Mouse (Mus musculus) stomach, postnatal 0 days (tissue): ENCODE results near the gene Copa. TPM values are rescaled to one million over a fixed set of nuclear protein-coding genes. Genes with fewer than 3 reads are reported as not detected.

Experiments used
- ATAC-seq: fragments of 200-750 bp; cut with Nextera tagmentation; 2 replicates; pipeline ENCODE4 v1.8.0; 2017; ENCODE audit not compliant: low FRiP score, low TSS enrichment
- DNase-seq: peaks from one replicate; pipeline ENCODE4 v3.0.0-alpha.2; 2016; ENCODE audit warnings: low spot score
- H3K27ac ChIP-seq: fragments of 300-500 bp; sonication (generic); replicated peaks from 2 replicates; pipeline ENCODE4 v1.5.1; 2014; ENCODE audit warnings: mild to moderate bottlenecking, control low read depth
- H3K27me3 ChIP-seq: fragments of 300-500 bp; sonication (generic); 2 replicates; pipeline ENCODE4 v1.6.1; 2014; ENCODE audit warnings: low read length; ENCODE audit not compliant: control insufficient read depth, insufficient read depth
- H3K36me3 ChIP-seq: fragments of 300-500 bp; sonication (generic); 2 replicates; pipeline ENCODE4 v1.6.1; 2014; ENCODE audit warnings: low read length, mixed read lengths; ENCODE audit not compliant: control insufficient read depth, insufficient read depth
- H3K4me1 ChIP-seq: fragments of 300-500 bp; sonication (generic); replicated peaks from 2 replicates; pipeline ENCODE4 v1.6.1; 2014; ENCODE audit warnings: antibody characterized with exemption; ENCODE audit not compliant: control insufficient read depth, insufficient read depth
- H3K4me2 ChIP-seq: fragments of 300-500 bp; sonication (generic); replicated peaks from 2 replicates; pipeline ENCODE4 v1.6.1; 2014; ENCODE audit warnings: low read depth, mild to moderate bottlenecking, control low read depth, moderate library complexity
- H3K4me3 ChIP-seq: fragments of 300-500 bp; sonication (generic); 2 replicates; pipeline ENCODE4 v1.5.1; 2014; ENCODE audit warnings: low read depth, low read length, control low read depth
- H3K9ac ChIP-seq: fragments of 300-500 bp; sonication (generic); 2 replicates; pipeline ENCODE4 v1.6.1; 2014; ENCODE audit warnings: mild to moderate bottlenecking, low read length, control low read depth, mixed read lengths
- H3K9me3 ChIP-seq: fragments of 300-500 bp; sonication (generic); 2 replicates; pipeline ENCODE4 v1.6.1; 2016; ENCODE audit warnings: low read length; ENCODE audit not compliant: control insufficient read depth
- CTCF ChIP-seq: IDR thresholded peaks from 2 replicates; pipeline ENCODE4 v1.5.1; 2016; ENCODE audit warnings: antibody characterized with exemption, low read depth, mild to moderate bottlenecking, moderate library complexity
- EP300 ChIP-seq: optimal IDR thresholded peaks from 2 replicates; pipeline ENCODE3; 2016; ENCODE audit warnings: antibody characterized with exemption
- WGBS: fragments of 180-500 bp; shearing (Covaris S2); extraction: QIAGEN DNeasy Blood & Tissue Kit; methylation state at CpG from one replicate; pipeline ENCODE4 v1.1.7; 2014; 5-methylcytosine and 5-hydroxymethylcytosine counted together
- polyA plus RNA-seq: library from polyadenylated mRNA; unstranded; fragments of >200 nt; fragmentation: Nextera tagmentation; extraction: Ambion mirVana; gene quantifications from 2 replicates; pipeline ENCODE4 v1.2.1, GENCODE M21; 2015

Gene Copa
- polyA plus RNA-seq, 1 experiment from 2014 or later = 89.6 TPM

- ATAC-seq = no peak
These were observed 29.5 kb upstream of the Copa start for GRCm38 (mm10) chr1:172052766-172053279.

GRCm38 (mm10) chr1:172053541-172054440, 28.5 kb upstream of the Copa start:
- no peaks in the 10 kb centered on the region for H3K9me3 ChIP-seq
- H3K4me1 ChIP-seq = 0 out of 2 replicates have a peak, but pooled peaks cover 4% of the 10 kb centered on the region
- H3K4me3 ChIP-seq = peak overlapping the region; percentile 27
- no peaks in the 10 kb centered on the region for H3K36me3 ChIP-seq
- H3K27me3 ChIP-seq = peaks cover 4% of the 10 kb centered on the region; the same call in 1 of the 2 replicates
- H3K9ac ChIP-seq = peak overlapping the region; percentile 35; the same call in 1 of the 2 replicates
- no peak for DNase-seq
- 0 out of 2 replicates have a peak, but pooled peaks have one; percentile 18 for ATAC-seq
- TF ChIP-seq EP300 = no peak
- no peak for TF ChIP-seq CTCF
- peak overlapping the region; percentile 47 for H3K4me2 ChIP-seq
- H3K27ac ChIP-seq = no peak overlapping the region
- 4% methylated on average over 42 of the region's 42 CpGs for WGBS

More at GRCm38 (mm10) chr1:172052766-172053279, 29.5 kb upstream of the Copa start:
- H3K9ac ChIP-seq = no peak overlapping the region
- 0 out of 2 replicates have a peak, but pooled peaks cover 4% of the 10 kb centered on the region for H3K4me1 ChIP-seq
- H3K9me3 ChIP-seq = no peaks in the 10 kb centered on the region
- no peak for DNase-seq
- H3K27ac ChIP-seq = no peak overlapping the region
- peaks cover 4% of the 10 kb centered on the region; the same call in 1 of the 2 replicates for H3K27me3 ChIP-seq
- 12% methylated on average over 9 of the region's 10 CpGs for WGBS
- no peak overlapping the region for H3K4me2 ChIP-seq
- TF ChIP-seq CTCF (no peak), EP300 (no peak)
- H3K36me3 ChIP-seq = no peaks in the 10 kb centered on the region
- H3K4me3 ChIP-seq = no peak overlapping the region

DNA sequence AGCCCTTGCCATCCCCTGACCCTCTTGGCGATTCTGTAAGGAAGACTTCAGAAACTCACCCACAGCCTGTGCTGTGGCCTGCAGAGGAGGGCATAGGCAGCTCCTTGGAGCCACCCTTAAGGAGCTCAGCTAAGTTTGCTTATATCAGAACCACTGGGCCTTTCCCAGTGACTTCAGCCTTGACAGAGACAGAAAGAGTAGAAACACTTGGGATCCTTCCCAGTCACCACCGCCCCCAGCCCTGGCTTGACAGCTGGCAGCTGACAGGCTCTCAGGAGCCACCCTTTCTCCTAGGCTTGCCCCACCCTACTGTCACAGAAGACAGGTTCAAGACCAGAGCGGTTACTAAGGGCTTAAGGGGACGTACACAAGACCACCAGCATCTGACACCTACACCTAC, 26.1 kb upstream of the Copa start:
- 73% methylated on average over 4 of the region's 4 CpGs for WGBS
- no peak for ATAC-seq
- H3K27me3 ChIP-seq = peaks cover 4% of the 10 kb centered on the region; the same call in 1 of the 2 replicates
- no peak overlapping the region for H3K9ac ChIP-seq
- H3K27ac ChIP-seq = no peak overlapping the region
- no peaks in the 10 kb centered on the region for H3K9me3 ChIP-seq
- H3K4me2 ChIP-seq = no peak overlapping the region
- 0 out of 2 replicates have a peak, but pooled peaks cover 4% of the 10 kb centered on the region for H3K4me1 ChIP-seq
- no peaks in the 10 kb centered on the region for H3K36me3 ChIP-seq
- TF ChIP-seq CTCF (no peak), EP300 (no peak)
- DNase-seq = no peak
- no peak overlapping the region for H3K4me3 ChIP-seq

- DNase-seq = no peak
- TF ChIP-seq CTCF (no peak), EP300 (no peak)
- Histone ChIP-seq H3K9me3 (no peaks in the 10 kb centered on the region), H3K4me3 (no peak within 1 kb of the TSS), H3K36me3 (no peaks in the 10 kb centered on the region), H3K4me1 (0 out of 2 replicates have a peak, but pooled peaks cover 4% of the 10 kb centered on the region), H3K9ac (no peak within 1 kb of the TSS), H3K4me2 (no peak within 1 kb of the TSS), H3K27ac (no peak within 1 kb of the TSS), H3K27me3 (peaks cover 4% of the 10 kb centered on the region; the same call in 1 of the 2 replicates)
- no peak for ATAC-seq
- WGBS = 35% methylated on average over 2 of the region's 2 CpGs
These were observed 24.8 kb upstream of the Copa start, which contains the start of gene Nhlh1 for GRCm38 (mm10) chr1:172057491-172057921. Gene Nhlh1 (minus strand): TSS chr1:172057573.

DNA sequence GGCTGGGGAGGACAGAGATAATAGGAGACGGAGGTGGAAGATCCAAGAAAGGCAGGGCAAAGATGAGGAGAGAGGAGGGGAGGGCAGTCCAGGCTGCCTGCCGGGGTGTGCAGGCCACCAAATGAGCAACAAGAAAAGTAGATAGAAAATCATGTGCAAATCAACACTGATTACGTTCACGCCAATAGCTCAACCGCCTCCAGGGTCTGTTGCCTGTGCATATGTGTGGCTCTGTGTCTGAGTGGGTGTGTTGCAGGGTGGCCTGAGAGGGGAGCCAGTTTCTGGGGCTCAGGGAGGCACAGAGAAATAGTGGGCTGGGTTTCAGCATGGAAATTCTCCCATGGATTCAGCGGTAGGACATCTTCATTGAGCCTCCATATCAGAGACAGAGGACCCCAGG, 24.0 kb upstream of the Copa start:
- H3K9ac ChIP-seq = no peak overlapping the region
- H3K36me3 ChIP-seq = no peaks in the 10 kb centered on the region
- DNase-seq (no peak), ATAC-seq (no peak)
- 0 out of 2 replicates have a peak, but pooled peaks cover 4% of the 10 kb centered on the region for H3K4me1 ChIP-seq
- TF ChIP-seq EP300 = no peak
- no peak for TF ChIP-seq CTCF
- no peak overlapping the region for H3K4me3 ChIP-seq
- peaks cover 4% of the 10 kb centered on the region; the same call in 1 of the 2 replicates for H3K27me3 ChIP-seq
- H3K9me3 ChIP-seq = no peaks in the 10 kb centered on the region
- no peak overlapping the region for H3K27ac ChIP-seq
- 70% methylated on average over 6 of the region's 6 CpGs for WGBS
- no peak overlapping the region for H3K4me2 ChIP-seq
